Mouse (Mus musculus) midbrain, embryonic 13.5 days (tissue): ENCODE measurements around the gene Smtnl2. TPM values are rescaled to one million over a fixed set of nuclear protein-coding genes. Genes with fewer than 3 reads are reported as not detected.

Experiments used
- ATAC-seq: fragments of 200-750 bp; cut with Nextera tagmentation; 2 replicates; pipeline ENCODE4 v1.8.0; 2017; ENCODE audit warnings: mild to moderate bottlenecking, moderate TSS enrichment, moderate library complexity
- H3K27ac ChIP-seq: fragments of 300-500 bp; sonication (generic); 2 replicates; pipeline ENCODE4 v1.5.1; 2015; ENCODE audit warnings: inconsistent platforms, mild to moderate bottlenecking, moderate library complexity
- H3K27me3 ChIP-seq: fragments of 300-500 bp; sonication (generic); 2 replicates; pipeline ENCODE4 v1.6.1; 2015; ENCODE audit warnings: mild to moderate bottlenecking, inconsistent platforms
- H3K36me3 ChIP-seq: fragments of 300-500 bp; sonication (generic); 2 replicates; pipeline ENCODE4 v1.6.1; 2015; ENCODE audit warnings: mild to moderate bottlenecking, inconsistent platforms
- H3K4me1 ChIP-seq: fragments of 300-500 bp; sonication (generic); replicated peaks from 2 replicates; pipeline ENCODE4 v1.6.1; 2015; ENCODE audit warnings: inconsistent platforms
- H3K4me2 ChIP-seq: fragments of 300-500 bp; sonication (generic); replicated peaks from 2 replicates; pipeline ENCODE4 v1.6.1; 2015; ENCODE audit warnings: moderate library complexity, mild to moderate bottlenecking, inconsistent platforms
- H3K4me3 ChIP-seq: fragments of 300-500 bp; sonication (generic); replicated peaks from 2 replicates; pipeline ENCODE4 v1.5.1; 2015; ENCODE audit warnings: mild to moderate bottlenecking, inconsistent platforms
- H3K9ac ChIP-seq: fragments of 300-500 bp; sonication (generic); replicated peaks from 2 replicates; pipeline ENCODE4 v1.6.1; 2015; ENCODE audit warnings: mild to moderate bottlenecking, inconsistent platforms
- H3K9me3 ChIP-seq: fragments of 300-500 bp; sonication (generic); 2 replicates; pipeline ENCODE4 v1.6.1; 2016; ENCODE audit warnings: mild to moderate bottlenecking, inconsistent platforms
- WGBS: fragments of 180-500 bp; shearing (Covaris S2); methylation state at CpG from one replicate; pipeline ENCODE4 v1.1.7; 2015; 5-methylcytosine and 5-hydroxymethylcytosine counted together
- polyA plus RNA-seq: library from polyadenylated mRNA; unstranded; fragments of >200 nt; fragmentation: Nextera tagmentation; extraction: Ambion mirVana; gene quantifications from 2 replicates; pipeline ENCODE4 v1.2.1, GENCODE M21; 2015

Smtnl2 gene
- polyA plus RNA-seq, 1 experiment from 2014 or later, result 3.2 TPM

- Histone ChIP-seq H3K27me3 (peaks cover 3% of the 10 kb centered on the region; the same call in 1 of the 2 replicates), H3K4me2 (no peak overlapping the region), H3K9ac (no peak overlapping the region), H3K36me3 (no peaks in the 10 kb centered on the region), H3K27ac (no peak overlapping the region), H3K9me3 (no peaks in the 10 kb centered on the region), H3K4me3 (no peak overlapping the region), H3K4me1 (peaks cover 15% of the 10 kb centered on the region; the same call in 1 of the 2 replicates)
- 96% methylated on average over 5 of the region's 5 CpGs for WGBS
- no peak for ATAC-seq
Observed at GRCm38 (mm10) chr11:72364526-72364925, 47.0 kb downstream of the Smtnl2 start.

DNA sequence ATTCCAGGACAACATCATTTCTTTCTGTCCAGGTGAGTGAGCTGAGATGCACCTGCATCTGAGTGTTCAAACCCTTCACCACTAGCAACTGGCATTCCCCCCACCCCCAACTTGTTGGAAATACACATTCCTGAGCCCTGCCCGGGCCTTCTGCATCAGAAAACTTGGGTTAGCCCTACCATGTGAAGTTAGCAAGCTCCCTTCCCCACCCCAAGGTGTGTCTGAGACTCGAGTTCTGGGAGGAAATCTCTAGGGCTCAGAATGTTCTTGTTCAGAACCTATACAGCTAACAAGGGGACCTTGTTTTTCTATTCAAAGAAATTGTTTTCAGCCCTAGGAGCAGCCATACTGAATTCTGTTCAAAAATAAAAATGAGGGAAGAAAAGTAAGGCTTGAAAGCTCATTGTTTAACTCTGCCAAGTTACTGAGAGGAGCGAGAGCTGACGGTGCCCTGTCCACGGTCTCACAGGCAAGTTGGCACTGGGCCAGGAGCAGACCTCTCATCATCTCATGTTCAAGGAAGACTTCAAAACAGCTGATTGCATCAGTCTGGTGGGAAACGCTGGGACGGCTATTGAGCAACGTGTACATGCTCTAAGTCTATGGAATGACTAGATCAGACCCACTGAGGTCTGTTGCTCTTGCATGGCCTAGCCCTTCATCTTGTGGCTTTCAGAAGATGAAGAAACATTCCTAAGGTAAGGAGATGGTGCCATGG lies 47.8 kb downstream of the Smtnl2 start:
- Histone ChIP-seq H3K4me3 (no peak overlapping the region), H3K27me3 (no peaks in the 10 kb centered on the region), H3K9ac (no peak overlapping the region), H3K4me2 (no peak overlapping the region), H3K9me3 (no peaks in the 10 kb centered on the region), H3K4me1 (peaks cover 15% of the 10 kb centered on the region; the same call in 1 of the 2 replicates), H3K36me3 (no peaks in the 10 kb centered on the region), H3K27ac (no peak overlapping the region)
- ATAC-seq, result no peak
- 83% methylated on average over 8 of the region's 8 CpGs for WGBS

- Histone ChIP-seq H3K9me3 (no peaks in the 10 kb centered on the region), H3K4me2 (peak within 1 kb of the TSS; percentile 84), H3K36me3 (no peaks in the 10 kb centered on the region), H3K27me3 (no peaks in the 10 kb centered on the region), H3K4me3 (peak within 1 kb of the TSS; percentile 51), H3K27ac (peak within 1 kb of the TSS; percentile 72; the same call in 1 of the 2 replicates), H3K4me1 (peaks cover 12% of the 10 kb centered on the region; the same call in 1 of the 2 replicates), H3K9ac (peak within 1 kb of the TSS; percentile 69)
- 34% methylated on average over 10 of the region's 10 CpGs for WGBS
- no peak for ATAC-seq
Observed at GRCm38 (mm10) chr11:72362347-72362741, 49.2 kb downstream of the Smtnl2 start, which contains the start of gene Tekt1. Gene Tekt1, minus strand, starts transcription at chr11:72362442.

DNA sequence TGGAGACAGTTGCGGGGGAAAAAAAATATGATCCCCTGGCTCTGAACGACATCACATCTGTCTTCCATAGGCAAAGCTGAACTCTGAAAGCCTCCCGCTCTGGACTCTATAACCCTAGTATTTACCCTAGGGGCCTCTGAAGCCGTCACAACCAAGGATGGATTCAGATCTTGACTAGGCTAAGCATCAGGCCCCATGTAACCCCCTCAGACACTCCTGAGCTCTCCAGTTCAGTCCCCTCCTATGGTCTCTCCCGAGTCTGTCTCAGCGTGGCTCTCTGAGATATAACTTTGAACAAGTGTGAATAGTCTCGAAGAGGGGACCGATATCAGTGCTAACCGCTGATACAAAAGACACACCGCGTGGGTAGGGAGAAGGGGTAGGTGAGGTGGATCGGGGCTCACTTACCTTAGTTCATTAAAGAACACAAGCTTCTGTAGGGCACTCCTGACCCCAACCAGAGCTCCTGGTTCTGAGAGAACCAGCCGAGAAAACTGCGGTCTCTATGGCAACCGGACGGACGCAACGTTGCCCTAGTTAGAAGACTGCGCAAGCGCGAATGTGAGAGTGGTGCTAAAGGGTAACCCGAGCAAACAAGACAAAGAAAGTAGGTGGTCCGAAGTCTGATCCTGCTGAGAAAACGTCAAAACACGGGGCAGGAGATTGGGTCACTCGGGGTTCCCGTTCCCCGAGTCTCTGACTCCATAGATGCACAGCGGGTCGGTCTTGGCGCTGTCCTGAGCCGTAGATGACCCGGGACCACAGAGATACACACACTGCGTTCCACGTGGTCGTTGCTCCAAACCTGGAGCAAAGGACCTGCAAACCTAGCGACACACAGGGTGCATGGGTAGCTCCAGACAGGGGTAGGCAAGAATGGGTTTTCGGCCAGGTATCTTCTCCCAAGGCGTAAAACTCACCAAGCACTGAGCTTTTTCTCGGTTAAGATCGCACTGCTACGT lies 49.8 kb downstream of the Smtnl2 start:
- Histone ChIP-seq H3K36me3 (no peaks in the 10 kb centered on the region), H3K4me3 (peak overlapping the region; percentile 51), H3K9me3 (no peaks in the 10 kb centered on the region), H3K4me1 (peaks cover 12% of the 10 kb centered on the region; the same call in 1 of the 2 replicates), H3K27ac (peak overlapping the region; percentile 72; the same call in 1 of the 2 replicates), H3K27me3 (no peaks in the 10 kb centered on the region), H3K9ac (peak overlapping the region; percentile 69), H3K4me2 (peak overlapping the region; percentile 84)
- WGBS, result 8% methylated on average over 42 of the region's 42 CpGs
- peak; percentile 95 for ATAC-seq

- peak; percentile 53; the same call in 1 of the 2 replicates for ATAC-seq
- Histone ChIP-seq H3K4me1 (0 out of 2 replicates have a peak, but pooled peaks cover 2% of the 10 kb centered on the region), H3K9me3 (no peaks in the 10 kb centered on the region), H3K36me3 (no peaks in the 10 kb centered on the region), H3K4me3 (no peak overlapping the region), H3K9ac (no peak overlapping the region), H3K27ac (no peak overlapping the region), H3K27me3 (no peaks in the 10 kb centered on the region), H3K4me2 (peak overlapping the region; percentile 37)
- WGBS, result 30% methylated on average over 20 of the region's 20 CpGs
Observed at GRCm38 (mm10) chr11:72354971-72355728, 56.4 kb downstream of the Smtnl2 start.

DNA sequence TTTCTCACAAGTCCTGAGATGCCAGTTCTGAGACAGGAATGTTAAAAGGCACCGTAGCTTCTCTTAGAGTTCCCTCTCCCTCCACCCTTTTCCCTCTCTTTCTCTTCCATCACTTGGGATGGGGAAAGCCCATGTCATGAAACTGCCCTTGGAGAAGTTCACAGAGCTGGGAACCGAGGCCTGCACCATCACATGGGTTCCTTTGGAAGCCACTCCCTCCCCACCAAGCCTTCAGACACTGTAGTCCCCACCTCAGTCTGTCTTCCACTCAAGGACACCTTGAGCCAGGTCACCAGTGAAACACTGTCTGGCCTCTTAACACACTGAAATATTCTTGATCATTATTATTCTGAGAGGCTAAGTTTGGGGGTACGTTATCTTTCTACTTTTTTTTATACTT lies 58.3 kb downstream of the Smtnl2 start:
- Histone ChIP-seq H3K27ac (no peak overlapping the region), H3K4me2 (no peak overlapping the region), H3K9ac (no peak overlapping the region), H3K4me1 (0 out of 2 replicates have a peak, but pooled peaks cover 2% of the 10 kb centered on the region), H3K4me3 (no peak overlapping the region), H3K27me3 (no peaks in the 10 kb centered on the region), H3K9me3 (no peaks in the 10 kb centered on the region), H3K36me3 (no peaks in the 10 kb centered on the region)
- ATAC-seq, result no peak
- WGBS, result 80% methylated on average over 3 of the region's 3 CpGs

GRCm38 (mm10) chr11:72352272-72352671 lies 59.2 kb downstream of the Smtnl2 start:
- Histone ChIP-seq H3K4me1 (0 out of 2 replicates have a peak, but pooled peaks cover 2% of the 10 kb centered on the region), H3K36me3 (no peaks in the 10 kb centered on the region), H3K4me3 (no peak overlapping the region), H3K4me2 (no peak overlapping the region), H3K27me3 (no peaks in the 10 kb centered on the region), H3K9ac (no peak overlapping the region), H3K27ac (no peak overlapping the region), H3K9me3 (no peaks in the 10 kb centered on the region)
- ATAC-seq, result no peak
- WGBS, result 83% methylated on average over 1 of the region's 1 CpGs

DNA sequence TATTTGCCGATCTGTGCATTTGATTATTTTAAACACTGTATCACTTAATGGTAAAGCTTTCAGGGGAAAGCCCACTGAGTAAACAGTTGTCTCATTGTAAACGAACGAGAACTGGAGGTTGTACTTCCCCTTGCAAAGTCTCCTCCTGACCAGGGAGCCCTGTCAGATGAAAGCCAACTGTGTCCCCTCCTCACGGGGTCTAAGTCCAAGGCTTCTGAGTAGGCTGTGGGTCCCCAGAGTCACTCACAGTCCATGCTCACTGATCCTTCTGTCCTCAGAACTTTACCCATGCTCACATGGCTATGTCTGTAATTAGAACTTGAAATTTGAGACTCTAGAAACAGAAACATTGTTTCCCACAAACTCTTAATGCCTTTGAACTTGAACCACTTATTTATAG lies 61.9 kb downstream of the Smtnl2 start:
- 74% methylated on average over 4 of the region's 4 CpGs for WGBS
- no peak overlapping the region for H3K9ac ChIP-seq

DNA sequence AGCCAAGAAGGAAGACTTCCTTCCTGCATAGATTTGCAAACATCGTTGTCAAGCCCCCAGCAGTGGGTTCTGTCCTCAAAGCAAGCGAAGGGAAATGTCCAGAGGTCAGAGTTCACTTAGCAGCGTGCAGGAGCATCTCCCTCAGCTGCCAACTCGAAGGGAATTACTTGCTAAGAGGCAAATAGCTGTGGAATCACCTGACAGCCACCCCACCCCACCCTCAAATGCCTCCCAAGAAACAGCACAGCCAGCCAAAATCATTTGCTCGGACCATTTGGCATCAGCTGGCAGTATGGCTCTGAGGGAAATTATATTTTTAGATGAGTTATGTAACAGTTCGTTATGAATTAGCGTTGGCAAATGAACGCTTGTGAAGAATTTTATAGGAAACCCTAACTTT lies 62.5 kb downstream of the Smtnl2 start:
- WGBS, result 62% methylated on average over 8 of the region's 8 CpGs
- H3K4me3 ChIP-seq, result no peak overlapping the region
- no peak overlapping the region for H3K27ac ChIP-seq
- ATAC-seq, result no peak
- H3K9me3 ChIP-seq, result 0 out of 2 replicates have a peak, but pooled peaks cover 4% of the 10 kb centered on the region
- no peak overlapping the region for H3K9ac ChIP-seq
- H3K4me1 ChIP-seq, result no peaks in the 10 kb centered on the region
- no peak overlapping the region for H3K4me2 ChIP-seq
- no peaks in the 10 kb centered on the region for H3K27me3 ChIP-seq
- H3K36me3 ChIP-seq, result no peaks in the 10 kb centered on the region

More for the DNA sequence above, 61.9 kb downstream of the Smtnl2 start:
- no peak overlapping the region for H3K4me2 ChIP-seq
- no peak for ATAC-seq
- no peaks in the 10 kb centered on the region for H3K36me3 ChIP-seq
- no peaks in the 10 kb centered on the region for H3K27me3 ChIP-seq
- no peaks in the 10 kb centered on the region for H3K4me1 ChIP-seq
- H3K4me3 ChIP-seq, result no peak overlapping the region
- H3K9me3 ChIP-seq, result 0 out of 2 replicates have a peak, but pooled peaks cover 4% of the 10 kb centered on the region
- no peak overlapping the region for H3K27ac ChIP-seq

- Histone ChIP-seq H3K27ac (no peak overlapping the region), H3K9ac (no peak overlapping the region), H3K4me3 (no peak overlapping the region), H3K4me2 (no peak overlapping the region), H3K27me3 (no peaks in the 10 kb centered on the region), H3K4me1 (no peaks in the 10 kb centered on the region), H3K36me3 (no peaks in the 10 kb centered on the region), H3K9me3 (0 out of 2 replicates have a peak, but pooled peaks cover 4% of the 10 kb centered on the region)
- WGBS, result 78% methylated on average over 10 of the region's 10 CpGs
- no peak for ATAC-seq
Observed at GRCm38 (mm10) chr11:72348563-72348962, 63.0 kb downstream of the Smtnl2 start.

GRCm38 (mm10) chr11:72344486-72344885 lies 67.0 kb downstream of the Smtnl2 start:
- Histone ChIP-seq H3K36me3 (no peaks in the 10 kb centered on the region), H3K27ac (no peak overlapping the region), H3K27me3 (no peaks in the 10 kb centered on the region), H3K4me3 (no peak overlapping the region), H3K9ac (no peak overlapping the region), H3K4me1 (no peaks in the 10 kb centered on the region), H3K9me3 (0 out of 2 replicates have a peak, but pooled peaks cover 4% of the 10 kb centered on the region), H3K4me2 (no peak overlapping the region)
- no peak for ATAC-seq
- 92% methylated on average over 11 of the region's 11 CpGs for WGBS
